18 mouse cellular contexts compared by ENCODE assay signal in the genomic region with DNA sequence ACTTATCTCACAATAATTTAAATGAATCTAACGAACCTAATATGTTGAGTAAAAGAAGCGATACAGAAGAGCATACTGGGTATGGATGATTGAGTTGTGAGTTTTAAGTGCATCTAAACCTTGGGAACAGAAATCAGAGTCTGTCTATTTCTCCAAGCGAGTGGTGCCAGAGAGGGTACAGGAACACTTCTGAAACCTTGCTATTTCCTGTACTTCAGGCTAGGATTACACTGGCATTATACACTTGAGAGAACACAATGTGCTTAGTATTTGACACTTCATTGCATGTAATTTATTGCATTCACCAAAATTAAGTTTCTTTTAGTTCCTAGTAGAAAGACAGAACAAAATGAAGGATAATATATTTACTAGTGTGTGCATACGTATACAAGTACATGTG. TPM values are rescaled to one million over a fixed set of nuclear protein-coding genes. Genes with fewer than 3 reads are reported as not detected.
"Had no signal": no experiment of that assay in that cellular context is flagged by ENCODE, and none has a peak within 500 bp of the region (broad histone marks: within the 10 kb centered on the region; RNA-seq: fewer than 3 reads in every experiment).

No protein-coding gene starts in this region.

- H3K36me3 ChIP-seq: neural tube, embryonic 15.5 days; stomach, embryonic 15.5 days had no signal

- DNase-seq: retina, postnatal 1 day; right cerebral cortex, adult 18-20 months; right cerebral cortex, postnatal 14 days; right cerebral cortex, postnatal 25 days; right cerebral cortex, postnatal 4 days; spleen, adult 18-20 months; thymus, adult 18-20 months; thymus, adult 2 months; thymus, postnatal 14 days; thymus, postnatal 25 days; thymus, postnatal 36 days; thymus, postnatal 4 days had no signal

- H3K27me3 ChIP-seq: neural tube, embryonic 15.5 days; stomach, embryonic 15.5 days had no signal

- H3K9me3 ChIP-seq: neural tube, embryonic 15.5 days; stomach, embryonic 15.5 days had no signal

- H3K4me3 ChIP-seq: neural tube, embryonic 15.5 days; stomach, embryonic 15.5 days had no signal

- H3K27ac ChIP-seq: neural tube, embryonic 15.5 days; stomach, embryonic 15.5 days; stomach, postnatal 0 days had no signal

- H3K9ac ChIP-seq: neural tube, embryonic 15.5 days; stomach, embryonic 15.5 days had no signal

- H3K4me1 ChIP-seq: neural tube, embryonic 15.5 days; stomach, embryonic 15.5 days had no signal

- H3K4me2 ChIP-seq: neural tube, embryonic 15.5 days; stomach, embryonic 15.5 days had no signal

RNA-seq across cellular contexts. Expression of a gene that starts 54.0 kb away (rescaled TPM):
- polyA plus RNA-seq: spleen, adult 2 months; testis, adult 2 months; thymus, adult 2 months; thymus, postnatal 0 days had no signal
